Comparison of ENCODE assay signal across 16 mouse cellular contexts in the genomic region with DNA sequence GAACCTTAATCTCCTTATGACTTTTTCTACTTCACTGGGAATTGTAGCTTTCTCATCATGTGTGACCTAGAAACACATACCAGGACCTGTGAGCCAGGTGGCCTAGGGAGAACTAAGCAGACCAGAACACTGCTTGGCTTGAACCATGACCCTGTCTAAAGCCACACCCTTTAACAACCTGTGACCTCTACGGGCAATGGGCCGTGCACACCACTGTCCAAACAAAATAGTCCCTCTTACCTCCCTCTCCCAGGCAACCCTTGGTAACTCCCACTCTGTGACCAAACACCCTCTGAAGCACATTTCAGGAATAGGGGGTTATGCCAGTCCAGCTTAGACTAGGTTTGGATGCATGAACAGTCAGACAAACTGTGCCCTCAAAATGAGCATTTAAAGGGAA. TPM values are rescaled to one million over a fixed set of nuclear protein-coding genes. Genes with fewer than 3 reads are reported as not detected.
"Had no signal": no experiment of that assay in that cellular context is flagged by ENCODE, and none has a peak within 500 bp of the region (broad histone marks: within the 10 kb centered on the region; RNA-seq: fewer than 3 reads in every experiment).

No protein-coding gene starts in this region.

- H3K9me3 ChIP-seq: limb, embryonic 12.5 days; liver, embryonic 15.5 days; midbrain, embryonic 13.5 days had no signal

- H3K4me1 ChIP-seq: limb, embryonic 12.5 days; liver, embryonic 15.5 days; midbrain, embryonic 13.5 days had no signal

- H3K4me3 ChIP-seq: limb, embryonic 12.5 days; liver, embryonic 15.5 days; midbrain, embryonic 13.5 days had no signal

- H3K27ac ChIP-seq: limb, embryonic 12.5 days; liver, embryonic 15.5 days; midbrain, embryonic 13.5 days; stomach, postnatal 0 days had no signal

- H3K4me2 ChIP-seq: limb, embryonic 12.5 days; liver, embryonic 15.5 days; midbrain, embryonic 13.5 days had no signal

- H3K9ac ChIP-seq: limb, embryonic 12.5 days; liver, embryonic 15.5 days; midbrain, embryonic 13.5 days had no signal

- H3K36me3 ChIP-seq: limb, embryonic 12.5 days; liver, embryonic 15.5 days; midbrain, embryonic 13.5 days had no signal

- DNase-seq: layer of hippocampus, adult 9-11 months; layer of hippocampus, postnatal 36 days; liver; lung, adult 2 months; lung, postnatal 36 days; right cerebral cortex, adult 18-20 months; right cerebral cortex, postnatal 25 days; thymus, postnatal 4 days had no signal

- ATAC-seq: inflammation-experienced regulatory T-cells, adult 6 months; intestine, postnatal 0 days; lung, postnatal 0 days; midbrain, embryonic 13.5 days had no signal

- H3K27me3 ChIP-seq: limb, embryonic 12.5 days; liver, embryonic 15.5 days; midbrain, embryonic 13.5 days had no signal

RNA-seq across cellular contexts. Expression of gene Ntf3, which starts 35.0 kb away (rescaled TPM):
- total RNA-seq: megakaryocyte progenitor cell, adult 5-6 weeks had no signal
- polyA plus RNA-seq: inflammation-experienced regulatory T-cells, adult 6 months had no signal
